Mouse (Mus musculus) hindbrain, embryonic 15.5 days (tissue): ENCODE measurements at regions not wholly inside any gene's neighbourhood (a gene's known extent, or its start where the extent isn't known, plus 50 kb on each side); places are given as distances from the start of the nearest gene placed in this dataset.

ENCODE experiments used
- ATAC-seq: fragments of 200-750 bp; cut with Nextera tagmentation; 2 replicates; pipeline ENCODE4 v1.8.0; 2017; ENCODE audit warnings: low read depth, moderate number of reproducible peaks, moderate TSS enrichment; ENCODE audit not compliant: low FRiP score
- H3K27ac ChIP-seq: fragments of 300-500 bp; sonication (generic); replicated peaks from 2 replicates; pipeline ENCODE4 v1.5.1; 2015; ENCODE audit warnings: mild to moderate bottlenecking, inconsistent platforms
- H3K27me3 ChIP-seq: fragments of 300-500 bp; sonication (generic); 2 replicates; pipeline ENCODE4 v1.6.1; 2015; ENCODE audit warnings: control low read depth, inconsistent platforms
- H3K36me3 ChIP-seq: fragments of 300-500 bp; sonication (generic); 2 replicates; pipeline ENCODE4 v1.6.1; 2015; ENCODE audit warnings: control low read depth, inconsistent platforms
- H3K4me1 ChIP-seq: fragments of 300-500 bp; sonication (generic); replicated peaks from 2 replicates; pipeline ENCODE4 v1.6.1; 2015; ENCODE audit warnings: control low read depth, inconsistent platforms
- H3K4me2 ChIP-seq: fragments of 300-500 bp; sonication (generic); 2 replicates; pipeline ENCODE4 v1.6.1; 2015; ENCODE audit warnings: moderate library complexity, mild to moderate bottlenecking, inconsistent platforms
- H3K4me3 ChIP-seq: fragments of 300-500 bp; sonication (generic); 2 replicates; pipeline ENCODE4 v1.5.1; 2015; ENCODE audit warnings: mild to moderate bottlenecking, inconsistent platforms
- H3K9ac ChIP-seq: fragments of 300-500 bp; sonication (generic); 2 replicates; pipeline ENCODE4 v1.6.1; 2015; ENCODE audit warnings: inconsistent platforms
- H3K9me3 ChIP-seq: fragments of 300-500 bp; sonication (generic); 2 replicates; pipeline ENCODE4 v1.6.1; 2016; ENCODE audit warnings: control low read depth, inconsistent platforms
- WGBS: fragments of 180-500 bp; shearing (Covaris S2); methylation state at CpG from one replicate; pipeline ENCODE4 v1.1.7; 2015; 5-methylcytosine and 5-hydroxymethylcytosine counted together

DNA sequence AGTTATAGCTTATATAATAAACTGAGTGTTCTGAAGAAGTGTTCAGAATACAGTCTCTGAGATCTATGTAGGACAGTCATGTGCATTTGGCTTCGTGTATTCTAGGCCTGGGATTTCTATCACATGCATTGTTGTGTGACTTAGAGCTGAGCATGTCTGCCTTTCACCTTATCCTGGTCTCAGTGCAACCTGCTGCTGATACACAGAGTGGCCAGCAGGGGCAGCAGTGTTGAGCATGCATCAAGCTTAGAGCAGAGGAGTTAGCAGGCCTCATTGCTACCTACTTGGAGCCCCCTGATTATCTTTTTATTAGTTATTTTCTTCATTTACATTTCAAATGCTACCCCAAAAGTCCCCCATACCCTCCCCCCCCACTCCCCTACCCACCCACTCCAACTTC is 229.1 kb upstream of the Camk1g start:
- no peaks in the 10 kb centered on the region for H3K4me1 ChIP-seq
- no peak overlapping the region for H3K4me3 ChIP-seq
- 46% methylated on average over 1 of the region's 1 CpGs for WGBS
- H3K9me3 ChIP-seq, result no peaks in the 10 kb centered on the region
- no peaks in the 10 kb centered on the region for H3K36me3 ChIP-seq
- H3K9ac ChIP-seq, result no peak overlapping the region
- no peak overlapping the region for H3K4me2 ChIP-seq
- no peak for ATAC-seq
- no peaks in the 10 kb centered on the region for H3K27me3 ChIP-seq
- H3K27ac ChIP-seq, result no peak overlapping the region

DNA sequence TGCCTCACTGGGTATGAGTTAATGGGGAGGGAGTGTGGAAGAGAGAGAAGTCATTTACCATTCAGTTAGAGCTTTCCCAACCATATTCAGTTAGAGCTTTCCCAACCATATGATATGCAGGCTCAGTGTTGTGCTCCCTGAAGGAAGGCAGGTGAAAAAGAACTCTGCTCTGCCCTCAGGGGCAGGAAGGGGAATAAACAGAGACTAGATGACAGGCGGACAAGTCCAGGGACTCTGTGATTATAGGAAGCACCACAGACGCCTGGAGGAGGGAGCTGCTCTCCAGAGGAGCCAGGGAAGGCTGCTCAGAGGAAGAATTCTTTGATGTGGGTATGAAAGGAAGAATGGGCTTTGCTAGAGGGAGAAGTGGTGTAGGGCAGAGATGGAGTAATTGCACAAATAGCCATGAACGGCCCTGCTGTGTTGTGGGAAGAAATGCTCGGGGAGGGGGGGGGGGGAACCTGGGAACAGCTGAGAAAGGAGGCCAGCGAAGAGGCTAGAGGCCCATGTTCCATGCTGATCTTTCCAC is 220.3 kb upstream of the Camk1g start:
- 15% methylated on average over 5 of the region's 5 CpGs for WGBS
- no peaks in the 10 kb centered on the region for H3K36me3 ChIP-seq
- H3K9me3 ChIP-seq, result no peaks in the 10 kb centered on the region
- no peak for ATAC-seq
- no peak overlapping the region for H3K9ac ChIP-seq
- no peak overlapping the region for H3K4me2 ChIP-seq
- no peak overlapping the region for H3K4me3 ChIP-seq
- no peak overlapping the region for H3K27ac ChIP-seq
- H3K27me3 ChIP-seq, result no peaks in the 10 kb centered on the region
- peaks cover 36% of the 10 kb centered on the region for H3K4me1 ChIP-seq

DNA sequence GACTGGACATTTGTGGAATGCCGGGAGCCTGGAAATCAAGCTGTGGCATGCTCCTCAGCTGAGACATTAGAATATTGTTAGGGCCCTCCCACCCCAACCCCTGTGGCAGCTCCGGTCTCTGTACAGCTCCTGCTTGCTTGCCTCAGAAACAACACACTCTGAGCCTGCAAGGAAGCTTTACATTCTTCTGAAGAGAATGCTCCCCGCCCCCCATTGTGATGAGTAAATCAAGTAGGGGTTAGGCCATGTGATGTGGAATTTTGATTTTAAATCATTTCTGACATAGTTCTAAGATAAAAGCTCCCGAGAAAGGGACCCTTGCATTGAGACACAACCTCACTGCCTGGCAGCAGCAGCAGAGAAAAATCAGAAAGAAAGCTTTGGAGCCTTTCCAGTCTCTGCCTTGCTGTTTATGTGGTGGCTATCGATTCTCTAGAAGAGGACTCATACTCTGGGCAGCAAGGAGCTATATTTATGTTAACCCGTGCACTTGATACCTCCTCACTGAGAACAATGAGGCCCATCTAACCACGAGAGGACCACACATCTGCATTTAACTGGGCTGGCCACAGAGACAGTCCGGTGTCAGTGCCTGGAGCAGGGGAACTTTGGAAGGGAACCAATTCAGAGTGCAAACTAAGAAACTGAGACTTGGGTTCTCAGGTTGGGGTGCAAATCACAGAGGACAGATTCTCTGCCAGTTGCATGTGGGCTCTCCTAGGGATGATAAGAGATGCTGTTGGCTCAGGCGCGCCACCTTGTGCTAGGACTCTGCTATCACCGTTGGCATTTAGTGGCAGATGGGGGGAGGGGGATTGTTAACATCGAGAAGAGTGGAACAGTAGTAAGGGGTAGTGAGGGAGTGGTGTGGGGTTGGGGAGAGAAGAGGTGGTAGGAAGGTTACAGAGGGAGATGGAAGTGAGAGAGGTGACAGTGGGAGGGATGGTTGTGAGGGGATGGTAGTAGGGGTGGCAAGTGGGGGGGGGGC is 218.7 kb upstream of the Camk1g start:
- no peak overlapping the region for H3K9ac ChIP-seq
- WGBS, result 18% methylated on average over 12 of the region's 12 CpGs
- peak; percentile 71 for ATAC-seq

DNA sequence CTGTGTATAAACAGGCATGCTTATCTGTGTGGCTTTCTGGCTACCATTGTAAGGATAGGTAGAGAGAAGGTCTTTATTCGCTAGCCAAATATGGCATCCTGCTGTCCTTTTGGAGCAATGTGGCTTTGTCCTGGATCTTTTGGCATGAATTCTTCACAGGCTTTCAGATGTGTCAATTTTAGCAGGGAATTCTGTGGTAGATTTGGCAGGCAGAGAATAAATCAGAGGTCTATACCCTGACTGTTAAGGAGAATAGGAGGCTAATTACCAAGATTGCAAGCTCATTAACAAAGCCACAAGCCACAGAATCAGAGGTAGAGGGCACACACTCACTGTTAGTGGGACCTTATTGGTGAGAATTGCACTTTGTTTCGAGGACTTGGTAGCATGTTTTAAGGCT is 217.2 kb upstream of the Camk1g start:
- no peak overlapping the region; the same call in 1 of the 2 replicates for H3K27ac ChIP-seq
- H3K4me3 ChIP-seq, result no peak overlapping the region
- H3K4me1 ChIP-seq, result peaks cover 36% of the 10 kb centered on the region
- no peak overlapping the region for H3K4me2 ChIP-seq
- no peaks in the 10 kb centered on the region for H3K36me3 ChIP-seq
- no peaks in the 10 kb centered on the region for H3K9me3 ChIP-seq
- no peak for ATAC-seq
- H3K27me3 ChIP-seq, result no peaks in the 10 kb centered on the region
- H3K9ac ChIP-seq, result no peak overlapping the region
- 70% methylated on average over 2 of the region's 2 CpGs for WGBS

More for the DNA sequence above, 218.7 kb upstream of the Camk1g start:
- peaks cover 36% of the 10 kb centered on the region for H3K4me1 ChIP-seq
- H3K27ac ChIP-seq, result no peak overlapping the region
- H3K36me3 ChIP-seq, result no peaks in the 10 kb centered on the region
- H3K9me3 ChIP-seq, result no peaks in the 10 kb centered on the region
- H3K27me3 ChIP-seq, result no peaks in the 10 kb centered on the region
- H3K4me2 ChIP-seq, result no peak overlapping the region
- no peak overlapping the region for H3K4me3 ChIP-seq

DNA sequence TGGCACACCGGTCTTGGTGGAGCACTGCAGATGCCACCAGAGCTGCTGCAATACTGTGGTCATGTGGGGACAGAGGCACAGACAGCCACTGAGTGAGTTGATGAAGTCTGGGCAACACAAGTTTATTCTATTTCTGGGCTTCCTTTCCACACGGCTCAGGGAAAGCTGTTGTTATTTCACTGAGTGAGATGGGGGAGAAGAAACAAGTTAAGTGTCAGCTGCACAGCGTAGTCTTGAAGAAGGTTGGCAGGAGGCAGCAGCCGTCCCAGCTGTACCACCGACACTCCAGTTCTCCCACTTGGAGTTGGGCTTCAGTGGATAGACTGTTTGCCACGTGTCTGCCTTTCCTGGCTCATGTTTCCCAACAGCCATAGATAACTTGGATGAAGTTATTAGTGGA is 216.8 kb upstream of the Camk1g start:
- H3K36me3 ChIP-seq, result no peaks in the 10 kb centered on the region
- H3K9me3 ChIP-seq, result no peaks in the 10 kb centered on the region
- 67% methylated on average over 6 of the region's 6 CpGs for WGBS
- 0 out of 2 replicates have a peak, but pooled peaks have one; percentile 32 for ATAC-seq
- no peak overlapping the region for H3K4me3 ChIP-seq
- H3K4me2 ChIP-seq, result no peak overlapping the region
- no peak overlapping the region for H3K9ac ChIP-seq
- H3K27me3 ChIP-seq, result no peaks in the 10 kb centered on the region
- H3K4me1 ChIP-seq, result peaks cover 36% of the 10 kb centered on the region
- H3K27ac ChIP-seq, result no peak overlapping the region

DNA sequence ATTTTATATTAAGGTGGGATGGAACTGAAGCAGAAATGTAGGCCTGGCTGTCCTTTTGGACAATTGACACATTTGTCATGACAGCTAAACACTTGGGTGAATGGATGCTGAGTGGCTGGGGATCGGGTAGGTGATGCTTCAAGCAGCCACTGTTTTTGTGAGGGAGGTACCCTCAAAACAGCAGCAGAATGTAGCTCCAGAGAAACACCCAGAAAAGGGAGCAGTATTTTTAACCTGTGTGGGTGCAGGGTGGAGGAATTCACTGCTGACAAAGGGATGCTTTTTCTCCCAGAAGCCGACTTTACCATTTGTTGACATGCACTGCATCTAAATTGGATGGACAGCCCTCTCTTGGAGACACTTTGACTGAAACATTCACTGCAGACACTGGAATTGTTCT is 213.7 kb upstream of the Camk1g start:
- Histone ChIP-seq H3K9ac (no peak overlapping the region), H3K36me3 (no peaks in the 10 kb centered on the region), H3K27me3 (no peaks in the 10 kb centered on the region), H3K9me3 (no peaks in the 10 kb centered on the region), H3K4me3 (no peak overlapping the region), H3K27ac (no peak overlapping the region), H3K4me2 (no peak overlapping the region), H3K4me1 (peaks cover 17% of the 10 kb centered on the region)
- no peak for ATAC-seq
- WGBS, result 72% methylated on average over 2 of the region's 2 CpGs

DNA sequence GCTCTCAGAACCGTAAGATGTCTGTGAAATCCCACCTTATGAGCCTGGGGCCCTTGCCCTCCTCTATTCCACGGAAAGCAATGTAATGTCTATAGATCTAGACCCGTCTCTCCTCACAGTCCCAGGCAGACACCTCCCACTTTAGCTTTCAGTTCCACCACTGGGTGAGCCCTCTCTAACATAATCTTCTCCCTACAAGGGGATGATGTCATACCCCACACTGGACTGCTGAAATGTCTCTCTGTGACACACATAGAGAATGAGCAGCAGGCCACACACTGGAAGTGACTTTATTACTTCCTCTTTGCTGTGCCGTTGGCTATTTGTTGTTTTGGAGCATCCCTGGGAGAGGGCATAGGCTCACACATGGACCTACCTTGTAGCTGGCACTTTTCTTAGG is 210.3 kb upstream of the Camk1g start:
- peaks cover 5% of the 10 kb centered on the region; the same call in 1 of the 2 replicates for H3K4me1 ChIP-seq
- H3K9ac ChIP-seq, result no peak overlapping the region
- ATAC-seq, result no peak
- no peaks in the 10 kb centered on the region for H3K36me3 ChIP-seq
- no peaks in the 10 kb centered on the region for H3K27me3 ChIP-seq
- no peak overlapping the region for H3K4me2 ChIP-seq
- H3K27ac ChIP-seq, result no peak overlapping the region
- 85% methylated on average over 4 of the region's 4 CpGs for WGBS
- no peak overlapping the region for H3K4me3 ChIP-seq
- no peaks in the 10 kb centered on the region for H3K9me3 ChIP-seq

DNA sequence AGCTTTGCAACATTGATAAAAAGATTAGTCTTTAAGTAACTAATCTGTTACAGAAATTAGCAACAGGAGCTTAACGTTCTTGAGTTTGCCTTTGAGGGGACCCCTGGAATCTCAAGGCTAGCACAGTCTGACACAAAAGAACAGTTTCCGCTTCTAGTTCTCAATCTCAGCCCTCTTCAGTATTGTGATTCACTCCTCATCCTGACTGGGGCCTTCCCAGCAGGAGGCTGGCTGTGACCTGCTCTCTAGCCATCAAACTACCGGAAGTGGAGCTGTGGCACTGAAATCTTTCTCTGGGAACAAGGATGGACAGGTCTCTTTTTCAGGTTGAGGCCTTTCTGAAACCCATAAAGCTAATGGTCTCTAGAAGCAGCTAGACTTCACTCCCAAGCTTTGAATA is 209.6 kb upstream of the Camk1g start:
- WGBS, result 55% methylated on average over 3 of the region's 3 CpGs
- ATAC-seq, result no peak
- Histone ChIP-seq H3K9me3 (no peaks in the 10 kb centered on the region), H3K27me3 (no peaks in the 10 kb centered on the region), H3K4me1 (peaks cover 5% of the 10 kb centered on the region; the same call in 1 of the 2 replicates), H3K36me3 (no peaks in the 10 kb centered on the region), H3K27ac (no peak overlapping the region), H3K9ac (no peak overlapping the region), H3K4me2 (no peak overlapping the region), H3K4me3 (no peak overlapping the region)

DNA sequence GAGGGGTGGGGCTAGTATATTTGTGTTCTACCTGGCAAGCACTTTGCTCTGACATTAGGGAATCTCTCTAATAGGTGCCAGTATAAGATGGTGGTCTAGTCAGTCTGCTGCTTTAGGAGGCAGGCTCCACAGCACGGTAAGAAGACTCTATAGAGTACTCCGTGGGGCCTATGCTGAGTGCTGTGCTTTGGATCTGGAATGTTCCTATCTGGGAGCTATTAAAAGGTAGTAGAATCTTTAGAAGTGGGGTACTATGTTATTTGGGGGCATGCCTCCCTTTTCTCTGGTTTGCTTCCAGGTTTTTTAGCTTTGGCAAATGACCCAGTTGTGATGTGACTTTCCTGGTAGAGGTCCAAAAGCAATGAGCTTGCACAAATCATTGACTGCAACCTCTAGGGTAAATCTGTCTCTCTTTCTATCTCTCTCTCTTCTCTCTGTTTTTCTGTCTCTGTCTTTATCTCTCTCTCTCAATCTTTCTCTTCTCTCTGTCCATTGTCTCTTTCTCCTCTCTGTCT is 208.6 kb upstream of the Camk1g start:
- Histone ChIP-seq H3K36me3 (no peaks in the 10 kb centered on the region), H3K4me1 (peaks cover 5% of the 10 kb centered on the region; the same call in 1 of the 2 replicates)
- WGBS, result 93% methylated on average over 2 of the region's 2 CpGs

DNA sequence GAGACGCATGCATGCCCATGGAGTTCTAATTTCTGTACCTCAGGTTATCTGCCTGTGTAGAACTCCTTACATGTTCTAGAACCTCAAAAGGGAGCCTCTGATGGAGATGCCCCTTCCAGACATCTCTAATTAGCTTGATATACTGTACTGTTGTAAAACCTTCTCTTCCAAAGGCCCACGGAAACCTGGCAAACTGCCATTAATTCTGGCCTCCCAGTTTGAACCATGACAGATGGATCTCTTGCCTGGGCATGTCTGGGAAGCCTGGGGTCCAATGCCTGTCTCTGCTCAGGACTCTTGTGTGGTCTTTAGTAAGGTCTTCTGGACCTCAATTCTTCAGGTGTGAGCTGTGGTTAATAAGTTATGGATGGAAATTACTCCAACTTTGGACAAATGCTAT is 207.7 kb upstream of the Camk1g start:
- Histone ChIP-seq H3K27ac (no peak overlapping the region), H3K9ac (no peak overlapping the region), H3K9me3 (no peaks in the 10 kb centered on the region), H3K27me3 (no peaks in the 10 kb centered on the region), H3K4me2 (no peak overlapping the region), H3K4me3 (no peak overlapping the region), H3K36me3 (no peaks in the 10 kb centered on the region), H3K4me1 (peaks cover 5% of the 10 kb centered on the region; the same call in 1 of the 2 replicates)
- WGBS, result 68% methylated on average over 2 of the region's 2 CpGs
- ATAC-seq, result no peak

More for the DNA sequence above, 208.6 kb upstream of the Camk1g start:
- Histone ChIP-seq H3K27ac (no peak overlapping the region), H3K4me3 (no peak overlapping the region), H3K9me3 (no peaks in the 10 kb centered on the region), H3K9ac (no peak overlapping the region), H3K4me2 (no peak overlapping the region), H3K27me3 (no peaks in the 10 kb centered on the region)
- no peak for ATAC-seq

DNA sequence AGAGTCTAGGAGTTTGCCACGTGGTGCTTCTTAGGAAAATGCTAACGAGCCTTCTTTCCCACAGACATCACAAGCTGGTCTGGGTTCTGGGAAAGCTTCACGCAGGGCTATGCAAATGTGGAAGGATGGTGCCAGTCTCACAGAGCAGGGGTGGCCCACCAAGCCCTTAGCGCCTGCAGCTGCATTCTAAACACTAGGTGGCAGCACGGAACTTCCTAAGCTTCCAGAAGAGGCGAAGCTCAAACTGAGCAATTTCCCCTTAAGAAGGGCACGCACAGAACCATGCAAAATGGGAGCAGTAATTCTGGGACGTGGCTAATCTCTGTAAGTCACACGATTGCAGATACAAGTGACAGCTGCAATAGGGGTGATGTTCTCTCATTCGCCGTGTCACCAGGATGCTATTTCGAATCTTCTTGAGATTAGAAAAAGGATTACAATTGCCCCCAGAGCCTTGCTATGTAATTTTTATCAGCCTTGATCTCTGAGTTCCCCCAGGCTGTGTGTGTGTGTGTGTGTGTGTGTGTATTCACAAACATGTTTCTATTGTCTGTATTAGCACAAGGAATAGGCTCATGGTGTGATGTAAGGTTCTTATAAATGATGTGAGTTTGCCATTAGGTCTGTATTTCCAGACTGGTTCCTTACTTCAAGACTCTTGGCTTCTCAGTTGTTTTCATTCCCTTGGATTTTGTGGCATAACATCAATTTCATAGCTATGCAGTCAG is 206.1 kb upstream of the Camk1g start:
- H3K27me3 ChIP-seq, result no peaks in the 10 kb centered on the region
- no peaks in the 10 kb centered on the region for H3K36me3 ChIP-seq
- 5% methylated on average over 12 of the region's 12 CpGs for WGBS
- H3K9me3 ChIP-seq, result no peaks in the 10 kb centered on the region
- H3K4me1 ChIP-seq, result peaks cover 5% of the 10 kb centered on the region; the same call in 1 of the 2 replicates
- H3K4me3 ChIP-seq, result no peak overlapping the region
- H3K27ac ChIP-seq, result peak overlapping the region; percentile 25; the same call in 1 of the 2 replicates
- no peak overlapping the region for H3K4me2 ChIP-seq
- H3K9ac ChIP-seq, result no peak overlapping the region
- ATAC-seq, result peak; percentile 96

DNA sequence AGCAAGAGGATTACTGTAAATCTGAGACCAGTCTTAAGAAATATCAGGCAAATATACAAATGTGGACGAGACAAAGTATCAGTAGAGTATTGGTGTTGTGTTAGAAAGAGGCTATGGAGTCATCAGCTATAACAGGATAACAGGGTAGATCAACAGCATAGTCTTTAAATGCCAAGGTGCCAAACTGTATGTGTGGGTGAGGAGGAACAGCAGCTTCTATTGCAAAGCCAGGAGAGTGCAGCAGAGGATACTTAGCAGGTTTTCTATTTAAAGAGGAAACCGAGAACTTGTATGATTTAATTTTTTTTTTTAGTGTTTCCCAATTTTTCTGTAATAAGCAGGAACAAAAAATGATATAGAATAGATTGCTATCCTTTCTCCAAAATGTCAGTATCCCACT is 202.7 kb upstream of the Camk1g start:
- no peak overlapping the region for H3K4me2 ChIP-seq
- H3K27me3 ChIP-seq, result no peaks in the 10 kb centered on the region
- 86% methylated on average over 2 of the region's 2 CpGs for WGBS
- H3K9me3 ChIP-seq, result no peaks in the 10 kb centered on the region
- no peak overlapping the region for H3K4me3 ChIP-seq
- no peak overlapping the region for H3K27ac ChIP-seq
- H3K4me1 ChIP-seq, result peaks cover 5% of the 10 kb centered on the region; the same call in 1 of the 2 replicates
- no peaks in the 10 kb centered on the region for H3K36me3 ChIP-seq
- no peak for ATAC-seq
- H3K9ac ChIP-seq, result no peak overlapping the region
